Mouse (Mus musculus): ENCODE data around the gene Zbtb6.
A peak's percentile ranks its signal among the peaks of the same experiment; 100 is the strongest.

GRCm38 (mm10) chr2:37480039-37480438 is 37.1 kb upstream of the Zbtb6 start:
- TF ChIP-seq CTCF (IDR thresholded peaks at IDR 0.05; ENCODE audit: low read depth, low read length) = no peak
- no peak for TF ChIP-seq GATA1 (IDR thresholded peaks at IDR 0.05; ENCODE audit: borderline replicate concordance, low read length)
- peak; percentile 76 for TF ChIP-seq TAL1 (conservative IDR thresholded peaks at IDR 0.05; ENCODE audit: low read depth, low read length)
- TF ChIP-seq POLR2AphosphoS5 (IDR thresholded peaks at IDR 0.05; ENCODE audit: insufficient replicate concordance, low read depth, low read length) = no peak
